Mouse (Mus musculus): ENCODE measurements at regions not wholly inside any gene's neighbourhood (a gene's known extent, or its start where the extent isn't known, plus 50 kb on each side); places are given as distances from the start of the nearest gene placed in this dataset.

GRCm38 (mm10) chr4:107749045-107749444, 53.0 kb upstream of the Lrp8 start:
- H3K36me3 ChIP-seq (ENCODE audit: control insufficient read depth, insufficient read depth), result no peaks in the 10 kb centered on the region
- no peak overlapping the region for H3K4me2 ChIP-seq (ENCODE audit: low read length)
- H3K9me3 ChIP-seq (ENCODE audit: control insufficient read depth, low read length), result no peaks in the 10 kb centered on the region
- H3K4me3 ChIP-seq (replicated peaks; ENCODE audit: low read length), result no peak overlapping the region
- ATAC-seq, result peak; percentile 27; the same call in 1 of the 2 replicates
- peaks cover 19% of the 10 kb centered on the region for H3K4me1 ChIP-seq (replicated peaks; ENCODE audit: control insufficient read depth, insufficient read depth, low read length)
- no peak overlapping the region for H3K27ac ChIP-seq (ENCODE audit: low read length)
- H3K27me3 ChIP-seq (replicated peaks; ENCODE audit: control insufficient read depth, insufficient read depth, low read length), result no peaks in the 10 kb centered on the region
- no peak overlapping the region for H3K9ac ChIP-seq (replicated peaks; ENCODE audit: low read depth, low read length)
- WGBS, result 56% methylated on average over 8 of the region's 8 CpGs

- H3K4me2 ChIP-seq (ENCODE audit: low read length), result no peak overlapping the region
- H3K27me3 ChIP-seq (replicated peaks; ENCODE audit: control insufficient read depth, insufficient read depth, low read length), result no peaks in the 10 kb centered on the region
- H3K27ac ChIP-seq (ENCODE audit: low read length), result no peak overlapping the region
- no peak overlapping the region for H3K4me3 ChIP-seq (replicated peaks; ENCODE audit: low read length)
- no peak overlapping the region for H3K9ac ChIP-seq (replicated peaks; ENCODE audit: low read depth, low read length)
- H3K36me3 ChIP-seq (ENCODE audit: control insufficient read depth, insufficient read depth), result no peaks in the 10 kb centered on the region
- no peaks in the 10 kb centered on the region for H3K9me3 ChIP-seq (ENCODE audit: control insufficient read depth, low read length)
- no peak for ATAC-seq
- 64% methylated on average over 9 of the region's 9 CpGs for WGBS
- H3K4me1 ChIP-seq (replicated peaks; ENCODE audit: control insufficient read depth, insufficient read depth, low read length), result peaks cover 17% of the 10 kb centered on the region
Measured at GRCm38 (mm10) chr4:107750017-107750416, 52.0 kb upstream of the Lrp8 start.

Data from forebrain, embryonic 16.5 days (tissue).